Mouse (Mus musculus) brown adipose tissue, adult 24 weeks (tissue): ENCODE measurements around the gene Abcb11. TPM values are rescaled to one million over a fixed set of nuclear protein-coding genes. Genes with fewer than 3 reads are reported as not detected.

Experiments used
- H3K27ac ChIP-seq: fragments of 200-500 bp; replicated peaks from 2 replicates; pipeline ENCODE4 v1.5.1; 2012; ENCODE audit warnings: low read depth, mild to moderate bottlenecking, low read length
- H3K4me1 ChIP-seq: fragments of 200-500 bp; 2 replicates; pipeline ENCODE4 v1.6.1; 2012; ENCODE audit warnings: low read length, mixed read lengths; ENCODE audit not compliant: control insufficient read depth, insufficient read depth, insufficient read length
- H3K4me3 ChIP-seq: fragments of 200-500 bp; 2 replicates; pipeline ENCODE4 v1.5.1; 2012; ENCODE audit warnings: low read depth, mild to moderate bottlenecking, low read length, moderate library complexity; ENCODE audit not compliant: insufficient read depth
- polyA plus RNA-seq: library from polyadenylated mRNA; stranded (reverse); fragments of >200 nt; gene quantifications from 2 replicates; pipeline ENCODE4 v1.2.4, GENCODE M21; 2012; ENCODE audit not compliant: missing spikeins, insufficient read depth, insufficient read length

Abcb11 gene
- polyA plus RNA-seq, 1 experiment: not detected

DNA sequence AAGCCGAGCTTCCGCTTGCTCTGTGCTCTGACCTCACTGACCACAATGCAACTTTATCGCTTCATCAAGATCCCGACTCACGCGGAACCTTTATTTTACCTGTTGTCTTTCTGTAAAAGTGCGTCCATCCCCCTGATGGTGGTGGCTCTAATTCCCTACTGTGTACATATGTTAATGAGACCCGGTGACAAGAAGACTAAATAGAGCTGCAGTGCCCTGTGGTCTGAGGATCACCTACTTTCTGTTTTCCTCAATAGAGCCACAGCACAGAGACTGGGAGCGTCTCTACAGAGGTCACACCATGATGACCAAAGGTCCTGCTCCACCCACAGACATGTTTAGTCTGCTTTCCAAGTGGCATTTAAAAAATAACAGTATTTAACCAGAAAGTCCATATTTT, 115.5 kb downstream of the Abcb11 start:
- Histone ChIP-seq H3K27ac (no peak overlapping the region), H3K4me3 (no peak overlapping the region), H3K4me1 (no peaks in the 10 kb centered on the region)

DNA sequence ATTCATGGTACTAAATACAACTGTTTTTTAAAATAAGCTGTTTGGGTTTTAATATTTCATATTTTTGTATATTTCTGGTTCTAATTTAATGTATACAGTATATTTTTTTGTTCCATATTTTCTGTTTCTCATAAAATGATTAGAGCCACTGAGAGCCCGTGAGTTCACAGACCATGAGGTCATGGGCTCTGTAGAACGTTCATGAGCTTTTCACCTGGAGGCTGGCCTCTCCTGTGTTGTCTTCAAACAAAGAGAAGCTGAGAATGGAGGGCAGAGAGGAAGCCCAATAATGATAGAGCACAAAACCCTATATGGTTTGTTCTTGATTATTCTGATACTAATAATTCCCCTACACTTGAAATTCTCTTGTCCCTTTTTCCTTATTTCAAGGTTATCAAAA, 117.7 kb downstream of the Abcb11 start:
- H3K4me1 ChIP-seq: no peaks in the 10 kb centered on the region
- H3K4me3 ChIP-seq: no peak overlapping the region
- H3K27ac ChIP-seq: no peak overlapping the region

DNA sequence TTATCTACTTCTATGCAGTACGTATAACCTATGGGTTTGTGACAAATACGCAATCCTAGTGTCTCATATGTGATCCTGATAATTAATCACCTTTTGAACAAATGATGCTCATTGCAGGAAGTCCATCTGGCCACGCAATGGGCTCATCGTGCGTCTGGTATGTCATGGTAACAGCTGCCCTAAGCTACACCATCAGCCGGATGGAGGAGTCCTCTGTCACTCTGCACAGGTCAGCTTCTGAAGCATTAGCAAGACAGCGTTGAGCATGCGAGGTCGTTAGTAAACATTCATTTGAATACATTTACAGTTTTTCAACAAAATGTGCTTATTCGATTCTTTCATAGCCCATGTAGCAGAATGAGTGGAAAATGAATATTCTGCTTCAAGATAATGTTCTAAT, 119.6 kb downstream of the Abcb11 start:
- H3K4me3 ChIP-seq: no peak overlapping the region
- H3K4me1 ChIP-seq: no peaks in the 10 kb centered on the region
- no peak overlapping the region for H3K27ac ChIP-seq

DNA sequence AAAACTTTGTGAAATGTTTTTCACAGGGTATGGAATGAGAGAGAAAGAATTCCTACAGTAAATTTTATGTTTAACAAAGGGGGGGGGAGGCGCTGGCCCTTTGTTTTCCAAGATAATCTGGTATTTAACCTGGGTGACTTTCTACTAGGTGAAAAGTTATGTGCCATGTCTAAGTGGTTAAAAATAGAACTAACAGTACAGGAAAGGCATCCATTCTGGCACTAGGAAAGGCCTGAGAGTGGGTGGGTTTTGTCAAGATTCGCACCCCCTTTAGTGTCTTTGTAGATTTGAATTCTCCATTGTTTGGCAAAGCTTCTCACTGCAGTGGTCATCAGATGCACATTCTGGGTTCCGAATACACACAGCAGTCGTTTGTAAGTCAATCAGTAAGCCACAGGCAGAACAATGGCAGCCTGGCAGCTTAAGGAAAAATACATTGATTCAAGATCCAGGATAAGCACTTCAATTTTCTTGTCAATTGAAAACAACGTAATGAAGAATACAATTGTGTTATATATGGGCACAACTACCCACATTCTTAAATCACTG, 120.5 kb downstream of the Abcb11 start:
- no peaks in the 10 kb centered on the region for H3K4me1 ChIP-seq
- no peak overlapping the region for H3K4me3 ChIP-seq
- H3K27ac ChIP-seq: no peak overlapping the region

DNA sequence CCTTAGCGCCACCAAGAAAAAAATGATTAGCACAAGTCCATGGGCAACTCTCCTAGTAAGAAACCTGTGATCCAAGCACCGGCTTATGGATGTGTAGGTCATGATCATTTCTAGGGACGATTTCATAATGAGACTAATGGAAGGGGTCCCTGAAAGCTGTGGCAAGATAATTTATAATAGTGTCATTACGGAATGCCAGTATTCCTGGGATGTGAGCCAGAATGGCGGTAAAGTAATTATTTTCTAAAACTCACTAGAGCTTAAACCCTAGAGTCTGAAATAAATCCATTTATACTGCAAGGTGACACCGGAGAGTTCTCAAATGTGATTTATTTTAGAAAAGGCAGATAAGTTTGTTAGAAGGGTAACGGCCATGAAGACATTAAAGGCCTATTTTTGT, 127.2 kb downstream of the Abcb11 start:
- Histone ChIP-seq H3K27ac (no peak overlapping the region), H3K4me1 (no peaks in the 10 kb centered on the region), H3K4me3 (no peak overlapping the region)

DNA sequence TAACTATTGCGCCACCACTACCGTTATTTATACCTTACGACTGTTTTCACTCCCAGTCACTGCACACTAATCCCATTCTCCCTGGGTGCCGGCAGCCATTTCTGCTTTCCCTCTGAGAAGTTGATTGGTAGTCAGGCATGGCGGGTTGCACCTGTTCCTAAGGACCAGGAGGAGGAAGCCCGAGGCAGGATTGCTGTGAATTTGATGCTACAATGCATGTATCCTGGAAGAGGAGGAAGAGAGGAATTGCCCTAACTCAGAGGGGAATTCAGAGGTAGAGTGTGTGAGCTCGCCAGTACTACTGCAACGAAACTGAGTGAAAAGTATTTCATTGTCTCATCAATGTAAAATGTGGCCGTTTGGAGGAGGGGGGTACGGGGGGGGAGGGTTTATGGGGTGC, 129.8 kb downstream of the Abcb11 start:
- no peaks in the 10 kb centered on the region for H3K4me1 ChIP-seq
- no peak overlapping the region for H3K4me3 ChIP-seq
- no peak overlapping the region for H3K27ac ChIP-seq

DNA sequence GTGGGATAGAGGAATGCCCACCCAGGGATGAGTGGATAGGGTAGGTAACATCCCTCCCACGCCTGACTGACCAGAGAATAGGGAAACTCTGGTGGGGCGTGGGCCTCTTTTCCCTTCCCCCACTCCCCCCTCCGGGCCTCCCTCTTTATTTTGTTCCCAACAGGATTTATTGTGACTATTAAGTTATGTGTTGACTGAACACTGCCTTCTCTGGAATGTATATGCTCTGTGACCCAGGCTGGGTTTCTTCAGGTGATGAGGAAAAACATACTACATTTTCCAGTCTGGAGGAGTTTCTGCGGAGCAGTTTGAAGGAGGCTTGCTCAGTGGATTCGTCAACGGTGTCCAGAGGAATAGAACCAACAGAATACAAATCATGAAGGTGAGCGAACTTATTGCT, 131.6 kb downstream of the Abcb11 start, which contains the start of gene G6pc2:
TSS of gene G6pc2 (plus strand) at position 301 of the 400 bp plus-strand sequence.
- Histone ChIP-seq H3K4me1 (no peaks in the 10 kb centered on the region), H3K27ac (no peak within 1 kb of the TSS), H3K4me3 (no peak within 1 kb of the TSS)

DNA sequence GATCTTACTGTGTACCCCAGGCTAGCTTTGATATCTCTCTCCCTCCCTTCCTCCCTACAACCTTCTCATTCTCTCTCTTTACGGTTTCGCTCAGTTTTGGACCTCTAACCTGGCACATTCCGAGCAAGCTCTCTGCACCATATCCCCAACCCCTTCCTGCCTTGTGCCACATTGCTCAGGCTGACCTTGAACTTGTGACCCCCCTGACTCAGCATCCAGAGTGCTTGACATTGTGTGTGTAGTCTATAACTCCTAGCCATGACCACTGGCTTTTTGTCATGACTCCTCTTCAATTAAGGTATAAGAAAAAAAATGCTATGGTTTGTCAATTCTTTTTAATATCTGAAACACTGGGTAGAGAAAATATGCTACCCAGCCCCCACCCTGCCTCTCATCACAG, 132.7 kb downstream of the Abcb11 start:
- H3K4me3 ChIP-seq: no peak overlapping the region
- H3K27ac ChIP-seq: no peak overlapping the region
- H3K4me1 ChIP-seq: no peaks in the 10 kb centered on the region

DNA sequence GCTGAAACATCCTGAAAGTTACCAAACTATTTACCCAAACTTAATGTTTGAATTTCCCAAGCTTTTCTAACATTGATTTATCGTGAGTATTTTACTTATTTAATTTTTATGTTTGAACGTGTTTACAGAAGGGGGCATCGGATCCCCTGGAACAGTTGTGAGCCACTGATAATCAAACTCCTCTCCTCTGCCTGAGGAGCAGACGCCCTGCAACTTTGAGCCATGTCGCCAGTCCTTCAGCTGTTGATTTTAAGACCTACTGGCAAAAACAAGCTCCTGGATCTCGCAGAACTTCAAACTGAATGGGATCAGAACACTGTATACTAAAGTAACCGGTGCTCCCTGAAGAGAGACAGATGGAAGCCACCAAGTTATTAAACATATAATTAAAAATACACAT, 135.9 kb downstream of the Abcb11 start:
- Histone ChIP-seq H3K4me1 (no peaks in the 10 kb centered on the region), H3K4me3 (no peak overlapping the region), H3K27ac (no peak overlapping the region)

DNA sequence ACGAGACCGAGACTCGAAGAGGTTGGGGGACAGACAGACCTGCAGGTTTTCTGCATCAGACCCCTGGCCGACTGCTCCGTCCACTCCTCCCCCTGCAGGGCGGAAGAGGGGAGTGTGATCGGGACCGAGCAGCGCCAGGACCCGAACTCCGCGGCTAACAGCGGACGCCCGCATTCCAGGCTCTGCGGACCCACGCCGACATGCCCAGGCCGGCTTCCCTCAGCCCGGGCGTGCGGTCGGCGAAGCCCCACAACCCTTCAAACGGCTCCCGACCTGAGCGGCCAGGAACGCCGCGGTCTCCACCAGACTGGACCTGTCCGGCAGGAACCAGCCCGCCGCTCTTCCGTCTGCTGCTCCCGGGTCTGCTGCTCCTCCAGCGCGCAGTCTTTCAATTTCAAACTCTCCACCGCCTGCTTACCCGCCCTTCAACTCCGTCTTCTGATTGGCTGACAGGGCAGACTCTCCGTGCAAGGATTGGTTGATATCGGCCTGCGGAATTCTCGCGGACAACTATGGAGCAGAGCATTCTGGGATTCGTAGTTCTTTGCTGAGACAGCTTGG, 136.5 kb downstream of the Abcb11 start, which contains the start of gene Spc25:
TSS of gene Spc25 (minus strand) at position 404 of the 561 bp plus-strand sequence.
- H3K4me3 ChIP-seq: peak within 1 kb of the TSS; percentile 76
- no peaks in the 10 kb centered on the region for H3K4me1 ChIP-seq
- no peak within 1 kb of the TSS for H3K27ac ChIP-seq

DNA sequence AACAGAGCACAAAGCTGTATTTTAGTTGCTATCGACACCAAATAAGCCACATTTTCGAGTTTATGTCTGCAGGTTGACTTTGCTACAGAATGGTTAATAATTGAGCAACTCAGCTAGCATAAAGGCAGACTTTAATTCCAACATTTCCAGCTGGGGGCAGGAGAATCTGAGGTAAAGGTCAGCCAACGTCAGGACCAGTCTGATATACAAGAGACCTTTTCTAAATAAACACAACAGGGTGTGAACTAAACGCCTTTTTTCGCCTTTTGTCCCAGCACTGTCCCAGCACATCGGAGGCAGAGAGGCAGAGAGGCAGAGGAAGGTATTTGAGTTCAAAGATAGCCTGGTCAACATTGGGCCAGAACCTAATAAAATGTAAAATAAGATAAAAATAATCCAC, 137.2 kb downstream of the Abcb11 start:
- H3K4me1 ChIP-seq: no peaks in the 10 kb centered on the region
- no peak overlapping the region for H3K27ac ChIP-seq
- no peak overlapping the region; the same call in 1 of the 2 replicates for H3K4me3 ChIP-seq

DNA sequence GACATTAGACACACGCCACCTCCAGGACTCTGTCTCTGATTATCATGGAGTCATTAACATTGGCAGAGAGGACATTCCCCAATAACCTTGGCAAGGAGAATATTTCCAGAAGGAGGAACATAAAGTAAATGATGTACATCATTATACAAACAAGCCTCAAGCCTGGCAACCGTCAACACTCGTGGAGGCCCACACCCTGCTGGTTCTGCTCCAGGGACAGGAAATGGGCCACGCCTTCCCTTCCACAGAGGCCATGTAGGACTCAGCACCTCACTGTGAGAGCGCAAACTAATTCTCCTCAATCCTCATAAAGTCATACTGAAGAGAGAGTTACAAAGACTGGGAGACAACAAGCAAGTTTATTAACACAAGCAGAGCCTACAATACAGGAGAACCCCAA, 148.9 kb downstream of the Abcb11 start:
- Histone ChIP-seq H3K27ac (no peak overlapping the region), H3K4me3 (no peak overlapping the region), H3K4me1 (no peaks in the 10 kb centered on the region)

DNA sequence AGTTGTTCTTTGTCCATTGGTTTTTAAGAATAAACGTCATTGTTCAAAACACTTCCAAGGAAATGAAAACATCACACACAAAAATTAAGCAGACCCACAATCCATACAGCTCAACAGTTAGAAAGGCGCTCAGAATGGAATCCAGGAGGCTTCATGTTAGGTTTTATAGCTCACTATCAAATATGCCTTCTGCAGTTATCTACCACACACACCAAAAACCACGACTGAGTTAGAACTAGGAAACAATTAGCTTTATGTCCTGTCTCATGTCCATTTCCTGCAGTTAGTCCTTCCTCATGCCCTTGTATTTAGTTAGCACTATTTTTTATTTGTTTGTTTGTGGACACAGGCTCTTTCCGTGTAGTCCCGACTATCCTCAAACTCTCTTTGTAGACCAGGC, 151.4 kb downstream of the Abcb11 start:
- no peak overlapping the region for H3K27ac ChIP-seq

DNA sequence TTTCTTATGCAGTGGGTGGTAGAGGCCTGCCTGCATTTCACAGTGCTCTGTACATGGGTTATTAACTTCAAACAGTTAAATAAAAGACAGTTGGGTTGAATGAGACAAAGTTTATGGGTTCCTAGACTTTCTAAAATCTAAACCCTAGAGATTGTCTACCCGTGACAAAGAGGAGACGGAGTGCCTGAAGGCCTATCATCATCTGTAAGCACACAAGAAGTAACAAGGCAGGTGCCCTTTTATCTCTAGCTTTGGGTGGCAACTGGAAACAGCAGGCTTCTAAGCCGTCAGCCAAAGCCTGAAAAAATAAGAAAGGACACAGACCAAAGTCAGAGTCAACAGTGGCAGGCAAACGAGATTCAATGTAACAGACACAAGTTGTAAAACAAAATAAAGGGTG, 153.2 kb downstream of the Abcb11 start:
- no peak overlapping the region for H3K4me3 ChIP-seq
- no peaks in the 10 kb centered on the region for H3K4me1 ChIP-seq
- no peak overlapping the region for H3K27ac ChIP-seq

More for the DNA sequence above, 151.4 kb downstream of the Abcb11 start:
- Histone ChIP-seq H3K4me1 (no peaks in the 10 kb centered on the region), H3K4me3 (no peak overlapping the region)

DNA sequence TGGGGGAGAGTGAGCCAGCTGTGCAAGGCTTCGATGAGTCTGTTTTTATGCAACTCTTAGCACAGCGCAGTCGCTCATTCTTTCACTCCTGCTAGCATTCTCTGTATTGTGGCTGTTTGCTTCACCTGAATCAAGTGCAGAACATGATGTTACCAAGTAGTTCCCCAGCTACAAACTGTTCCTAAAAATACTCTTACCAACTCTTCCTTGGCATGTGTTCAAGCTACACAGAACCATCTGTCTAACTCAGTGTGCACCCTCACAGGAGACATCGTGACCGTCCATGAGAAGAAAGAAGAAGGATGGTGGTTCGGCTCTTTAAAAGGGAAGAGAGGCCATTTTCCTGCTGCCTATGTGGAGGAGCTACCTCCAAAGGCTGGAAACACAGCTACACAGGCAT, 153.7 kb downstream of the Abcb11 start:
- Histone ChIP-seq H3K4me1 (no peaks in the 10 kb centered on the region), H3K4me3 (no peak overlapping the region), H3K27ac (no peak overlapping the region)
